Mouse (Mus musculus) olfactory bulb, adult 2 months (tissue): ENCODE data around the gene Hacd4.

Source experiments
- CTCF ChIP-seq: fragments of 200-500 bp; IDR thresholded peaks from 2 replicates; pipeline ENCODE4 v1.5.1; 2012; ENCODE audit warnings: low read depth, mild to moderate bottlenecking, low read length, moderate library complexity; ENCODE audit not compliant: insufficient read depth
- POLR2A ChIP-seq: fragments of 200-500 bp; IDR thresholded peaks from 2 replicates; pipeline ENCODE4 v1.6.1; 2012; ENCODE audit warnings: mild to moderate bottlenecking, low read depth, low read length, moderate library complexity; ENCODE audit not compliant: insufficient read depth

DNA sequence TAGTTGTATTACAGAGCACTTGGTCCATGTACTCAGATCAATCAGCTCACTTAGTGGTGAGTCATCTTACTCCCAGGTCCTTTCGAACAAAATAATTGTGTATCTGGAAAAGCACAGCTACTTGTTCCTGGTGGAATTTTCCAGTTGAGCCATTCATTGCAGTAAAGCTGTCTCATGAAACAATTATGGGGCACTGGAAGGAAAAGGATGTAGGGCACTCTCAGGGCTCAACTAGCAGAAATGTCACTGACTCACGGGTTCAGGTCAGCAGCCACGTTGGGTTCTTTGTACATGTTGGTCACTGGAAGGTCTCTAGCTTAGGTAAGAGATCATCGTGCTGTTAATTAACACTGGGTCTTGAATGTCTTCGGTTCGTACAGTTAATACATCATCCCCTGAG is 68.8 kb downstream of the Hacd4 start:
- TF ChIP-seq CTCF (no peak), POLR2A (no peak)
